Mouse (Mus musculus): ENCODE measurements around the gene Sprtn.

GRCm38 (mm10) chr8:124859466-124859865 is 38.2 kb upstream of the Sprtn start:
- TF ChIP-seq CTCF (IDR thresholded peaks at IDR 0.05; ENCODE audit: low read depth) (peak; percentile 81), EP300 (IDR thresholded peaks at IDR 0.05; ENCODE audit: low read depth) (no peak)

All from liver, embryonic 14.5 days (tissue).